Mouse (Mus musculus) megakaryocyte, adult 5-6 weeks (primary cell): ENCODE data around the gene Cd44. TPM values are rescaled to one million over a fixed set of nuclear protein-coding genes. Genes with fewer than 3 reads are reported as not detected.

Source experiments
- ATAC-seq: 2 replicates; pipeline ENCODE4 v1.8.0; 2016; ENCODE audit warnings: mild to moderate bottlenecking, inconsistent platforms; ENCODE audit not compliant: poor library complexity, severe bottlenecking
- total RNA-seq, 2 experiments: library from RNA; stranded (forward) in 1 of 2; stranded (reverse) in 1 of 2; fragments of 153-499, 151-499 nt in 1 of 2; fragments of 221-1000, 200-1000 nt in 1 of 2; gene quantifications; 2 replicates each; pipeline versions ENCODE4 v1.2.3 to v1.2.4; 2015 to 2017

Cd44 gene
- total RNA-seq, 2 experiments from 2014 or later, result 289 to 368 TPM

- no peak for ATAC-seq
Observed at GRCm38 (mm10) chr2:102771304-102771703, 130.2 kb downstream of the Cd44 start.

DNA sequence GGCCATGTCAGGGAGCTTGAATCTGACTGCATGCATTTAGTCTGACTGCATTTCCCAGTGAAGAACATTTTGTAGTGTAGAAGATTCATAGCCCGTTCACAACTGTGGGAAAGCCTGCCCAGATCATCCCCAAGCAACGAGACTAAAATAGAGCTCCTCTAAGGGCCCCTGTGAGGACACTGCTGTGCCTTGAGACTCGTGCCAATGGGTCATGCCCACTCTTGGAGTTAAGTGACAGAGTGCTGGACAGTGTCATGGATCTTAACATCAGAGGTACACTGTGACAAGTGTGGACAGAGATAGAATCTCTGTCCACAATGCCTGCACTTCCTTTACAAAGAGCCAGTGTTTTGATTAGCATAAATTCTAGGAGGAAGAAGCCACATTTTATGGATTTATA lies 133.2 kb downstream of the Cd44 start:
- ATAC-seq, result no peak

- no peak for ATAC-seq
Observed at GRCm38 (mm10) chr2:102764602-102765374, 136.7 kb downstream of the Cd44 start.

GRCm38 (mm10) chr2:102763991-102764390 lies 137.5 kb downstream of the Cd44 start:
- ATAC-seq, result no peak

DNA sequence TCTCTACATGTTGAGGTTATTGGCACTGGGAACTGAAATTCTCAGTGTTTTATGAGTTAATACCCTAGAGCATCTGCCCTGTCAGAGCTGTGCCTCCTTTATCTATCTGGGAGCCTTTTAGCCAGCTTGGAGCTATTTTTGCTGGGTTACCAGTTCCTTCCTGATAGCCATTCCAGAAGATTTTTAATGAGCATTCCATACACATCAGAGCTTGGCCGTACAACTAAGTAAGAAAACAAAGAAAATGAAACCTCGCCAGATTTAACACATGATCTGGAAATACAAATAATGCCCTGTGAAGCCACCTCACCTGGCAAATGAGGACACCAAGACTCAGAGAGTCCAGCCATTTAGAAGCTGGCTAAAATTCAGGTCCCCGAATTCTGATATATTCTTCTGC lies 138.3 kb downstream of the Cd44 start:
- ATAC-seq, result no peak

Other genes starting within 250 kb of the Cd44 start
- gene Slc1a2, start 243.0 kb downstream of the Cd44 start, total RNA-seq (2015), result not detected in 2 replicates
- 0.04 TPM in 1 of 2 replicates, not detected in the other for gene Slc1a2, start 243.0 kb downstream of the Cd44 start, total RNA-seq (2017)
- 13.5 and 16.8 TPM in 2 replicates for gene Pdhx, start 171.8 kb upstream of the Cd44 start, total RNA-seq (2015)
- gene Pdhx, start 171.8 kb upstream of the Cd44 start, total RNA-seq (2017), result 20.6 and 23.9 TPM in 2 replicates
- 40.9 and 41.2 TPM in 2 replicates for gene Apip, start 172.0 kb upstream of the Cd44 start, total RNA-seq (2015)
- 16.2 and 24.6 TPM in 2 replicates for gene Apip, start 172.0 kb upstream of the Cd44 start, total RNA-seq (2017)